Mouse (Mus musculus) Muller cell, postnatal 12 days (primary cell): ENCODE data around the gene Lemd1.
A peak's percentile ranks its signal among the peaks of the same experiment; 100 is the strongest.
"Not testable (repeated sequence)": the region's sequence is repeated elsewhere in the genome, so short reads cannot be mapped to it uniquely, and the experiment has no call there.

Source experiments
- DNase-seq: peaks from one replicate; pipeline ENCODE4 v3.0.0-alpha.2; 2015; ENCODE audit errors: inconsistent ontology term

Gene Lemd1

DNA sequence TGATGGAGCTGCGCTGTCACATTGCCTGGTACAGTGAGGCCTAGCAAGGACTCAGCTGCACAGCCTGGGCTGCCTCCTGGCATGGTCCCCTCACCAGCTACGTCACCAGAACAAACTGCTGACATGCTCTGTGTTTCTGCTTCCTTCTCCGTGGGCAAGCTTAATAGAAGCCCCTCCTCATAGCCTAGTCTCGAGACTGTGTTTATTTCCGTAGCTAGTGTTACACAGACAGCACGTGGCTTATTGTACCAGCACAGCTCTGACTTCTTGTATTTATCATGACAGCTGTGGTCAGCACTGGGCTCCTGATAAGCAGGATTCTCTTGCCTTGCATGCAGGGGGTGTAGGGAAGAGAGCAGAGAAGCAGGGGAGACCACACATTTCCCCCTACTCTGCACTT is 54.9 kb downstream of the Lemd1 start:
- no peak for DNase-seq

DNA sequence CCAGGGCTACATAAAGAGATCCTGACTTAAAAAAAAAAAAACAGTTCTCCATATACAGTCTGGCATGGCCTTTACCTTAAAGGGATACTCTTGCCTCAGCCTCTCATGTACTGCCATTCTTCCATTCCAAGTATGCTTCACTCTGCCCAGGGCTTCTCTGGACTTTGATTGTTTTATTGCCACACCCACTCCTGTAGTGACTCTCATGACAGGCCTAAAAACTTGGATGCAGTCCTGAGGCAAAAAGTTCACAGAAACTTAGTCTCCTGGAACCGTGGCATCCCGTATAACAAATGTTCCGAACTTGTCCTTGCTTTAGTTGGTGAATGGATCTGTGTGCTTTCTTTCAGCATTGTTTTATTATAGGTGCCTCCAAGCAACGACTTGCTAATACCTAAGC is 55.4 kb downstream of the Lemd1 start:
- no peak for DNase-seq

DNA sequence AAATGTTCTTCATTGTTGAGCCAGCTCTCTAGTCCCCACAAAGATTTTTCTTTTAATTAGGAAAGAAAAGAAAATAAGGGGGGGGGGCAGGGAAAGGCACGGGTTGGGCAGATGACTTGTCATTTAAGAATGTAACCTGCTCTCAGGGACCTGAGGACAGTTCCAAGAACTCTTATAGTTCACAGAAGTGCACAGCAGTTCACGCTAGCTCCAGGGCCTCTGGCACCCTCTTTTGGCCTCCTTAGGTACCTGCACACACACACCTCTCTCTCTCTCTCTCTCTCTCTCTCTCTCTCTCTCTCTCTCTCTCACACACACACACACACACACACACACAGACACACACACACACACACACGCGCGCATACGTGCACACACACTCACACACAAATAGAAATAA is 63.2 kb downstream of the Lemd1 start:
- no peak for DNase-seq

DNA sequence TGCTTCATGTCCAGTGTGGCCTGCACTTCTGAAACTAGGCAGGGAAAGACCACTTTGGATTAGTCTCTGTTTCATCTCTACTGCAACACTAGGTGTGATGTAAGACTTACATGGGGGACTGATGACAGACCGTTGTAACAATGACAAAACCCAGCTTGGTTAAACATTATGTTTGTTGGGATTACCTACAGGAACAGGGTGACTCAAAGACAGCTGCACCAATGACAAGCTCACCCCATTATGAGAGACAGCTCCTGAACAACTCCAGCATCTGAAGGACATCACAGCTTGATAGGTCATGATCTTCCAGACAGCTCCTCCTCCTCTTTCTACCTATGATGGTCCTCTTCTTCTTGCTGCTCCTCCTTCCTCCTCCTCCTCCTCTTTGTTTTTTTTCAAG is 69.1 kb downstream of the Lemd1 start:
- DNase-seq: no peak

DNA sequence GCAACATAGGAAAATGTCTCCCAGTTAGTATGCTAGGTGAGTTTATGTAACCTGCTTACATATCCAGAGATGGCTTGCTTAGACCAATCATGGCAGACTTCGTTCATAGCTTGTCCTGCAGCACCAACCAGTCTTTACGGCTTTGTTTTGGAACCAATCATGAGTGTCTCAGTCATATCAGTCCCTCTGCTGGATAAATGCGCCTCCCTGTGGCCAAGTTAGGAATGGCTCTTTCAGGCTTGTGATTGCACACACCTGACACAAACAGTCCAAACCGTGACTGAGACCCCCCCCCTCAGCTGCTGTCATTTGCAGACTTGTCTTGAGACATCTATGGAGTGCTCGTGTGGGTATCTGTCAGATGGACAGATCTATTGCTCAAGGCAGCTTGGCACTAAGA is 69.8 kb downstream of the Lemd1 start:
- DNase-seq: no peak

DNA sequence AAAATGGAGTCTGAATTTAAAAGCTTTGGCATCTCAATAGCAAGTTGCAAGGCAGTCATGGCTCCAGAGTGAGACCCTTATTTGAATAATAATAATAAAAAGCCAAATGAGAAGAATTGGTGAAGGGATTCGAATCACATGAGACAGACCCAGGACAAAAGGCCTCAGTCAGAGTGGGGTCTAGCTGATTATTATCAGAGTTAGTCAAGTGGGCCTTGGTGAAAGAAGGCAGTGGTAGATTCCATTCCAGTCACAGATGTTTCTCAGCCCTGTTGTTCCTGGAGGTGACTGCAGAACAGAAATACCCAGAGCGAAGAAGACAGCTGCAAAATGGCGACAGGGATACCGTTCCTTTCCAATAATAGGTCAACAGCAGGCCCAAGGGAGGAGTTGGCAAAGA is 72.4 kb downstream of the Lemd1 start:
- DNase-seq: no peak

DNA sequence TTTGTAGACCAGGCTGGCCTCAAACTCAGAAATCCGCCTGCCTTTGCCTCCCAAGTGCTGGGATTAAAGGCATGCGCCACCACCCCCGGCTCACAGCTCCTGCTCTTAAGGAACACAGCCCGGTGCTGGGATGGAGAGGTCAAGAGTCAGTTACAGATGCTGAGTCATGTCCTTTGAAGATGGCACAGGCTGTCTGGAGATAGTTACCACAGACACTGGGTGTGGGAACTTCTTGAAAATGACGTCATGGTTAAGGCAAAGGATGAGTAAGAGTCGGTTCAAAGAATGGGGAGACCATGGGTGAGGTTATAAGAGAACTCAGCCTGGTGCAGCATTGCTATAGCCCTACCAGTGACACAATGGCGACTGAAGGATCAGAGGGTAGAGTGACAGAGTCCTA is 73.3 kb downstream of the Lemd1 start:
- peak; percentile 14 for DNase-seq

DNA sequence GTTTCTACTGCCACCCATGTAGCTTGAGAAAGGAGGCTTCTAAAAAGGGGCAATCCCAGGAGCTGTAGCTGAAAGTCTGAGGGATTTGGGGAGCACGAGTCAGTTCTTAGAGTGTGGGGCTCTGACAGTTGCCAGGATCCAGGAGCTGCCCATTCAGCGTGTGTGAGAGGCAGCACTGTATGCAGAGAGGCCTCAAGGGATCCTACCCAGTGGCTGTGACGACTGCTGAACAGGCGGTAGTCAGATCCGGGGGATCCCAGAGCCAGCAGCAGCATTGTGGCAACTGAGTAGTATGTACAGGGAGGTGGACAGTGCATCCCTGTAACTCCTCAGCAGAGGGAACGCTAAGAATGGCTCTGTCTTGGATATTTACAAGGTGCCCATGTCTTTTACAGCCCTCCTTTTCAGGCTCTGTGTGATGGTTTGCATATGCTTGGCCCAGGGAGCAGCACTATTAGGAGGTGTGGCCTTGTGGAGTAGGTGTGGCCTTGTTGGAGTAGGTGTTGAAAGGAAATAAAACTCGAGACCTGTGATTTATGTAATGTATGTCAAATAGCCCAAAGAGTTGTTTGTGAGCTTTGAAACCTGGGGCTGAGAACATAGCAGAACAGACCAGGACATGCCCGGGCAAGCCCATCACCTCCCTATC is 74.1 kb downstream of the Lemd1 start:
- no peak for DNase-seq

DNA sequence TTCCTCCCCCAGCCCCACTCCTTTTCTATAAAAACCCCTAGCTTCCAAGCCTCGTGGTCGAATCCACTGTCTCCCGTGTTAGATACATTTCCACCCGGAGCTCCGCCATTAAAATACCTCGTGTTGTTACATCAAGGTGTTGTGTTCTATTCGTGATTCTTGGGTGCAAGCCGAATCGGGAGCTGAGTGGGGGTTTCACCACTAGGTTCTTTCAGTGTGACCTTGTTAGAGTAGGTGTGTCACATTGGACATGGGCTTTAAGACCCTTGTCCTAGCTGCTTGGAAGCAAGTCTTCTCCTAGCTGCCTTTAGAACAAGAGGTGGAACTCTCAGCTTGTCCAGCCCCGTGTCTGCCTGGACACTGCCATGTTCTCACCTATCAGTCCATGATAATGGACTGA is 74.7 kb downstream of the Lemd1 start:
- DNase-seq: no peak

DNA sequence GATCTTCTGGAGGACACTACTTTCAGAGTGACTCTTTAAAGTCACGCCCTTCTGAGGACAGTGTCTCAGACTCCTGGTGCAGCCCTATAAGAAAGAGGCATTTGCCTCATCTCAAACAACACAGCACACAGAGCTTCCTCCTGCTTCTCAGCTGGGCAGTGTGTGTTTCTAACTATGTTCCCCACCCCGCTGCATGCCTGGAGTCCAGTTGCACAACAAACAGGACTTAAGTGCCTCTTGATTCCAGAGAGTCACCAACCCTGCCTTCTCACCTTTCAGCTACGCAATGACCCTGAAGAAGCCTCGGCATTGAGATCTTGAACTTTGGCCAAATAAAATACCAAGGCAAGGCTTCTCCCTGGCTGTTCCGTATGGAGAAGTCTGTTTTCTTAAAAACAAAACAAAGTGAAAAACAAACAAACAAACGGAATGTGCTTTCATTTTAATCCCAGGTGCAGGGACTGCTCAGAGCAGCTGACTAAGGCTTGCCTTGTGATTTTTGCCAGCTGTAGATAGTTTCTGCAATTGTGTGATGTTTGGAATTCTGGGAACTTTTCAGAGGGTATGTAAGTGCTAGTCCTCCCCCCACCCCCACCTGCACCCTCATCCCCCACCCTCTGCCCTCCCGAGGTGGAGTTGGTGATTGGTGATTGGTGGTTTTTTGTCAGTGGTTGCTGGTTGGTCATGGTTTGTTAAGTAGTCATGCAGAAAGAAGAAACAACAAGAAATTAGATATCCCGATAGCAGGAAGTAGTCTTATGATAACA is 75.7 kb downstream of the Lemd1 start:
- DNase-seq: no peak

DNA sequence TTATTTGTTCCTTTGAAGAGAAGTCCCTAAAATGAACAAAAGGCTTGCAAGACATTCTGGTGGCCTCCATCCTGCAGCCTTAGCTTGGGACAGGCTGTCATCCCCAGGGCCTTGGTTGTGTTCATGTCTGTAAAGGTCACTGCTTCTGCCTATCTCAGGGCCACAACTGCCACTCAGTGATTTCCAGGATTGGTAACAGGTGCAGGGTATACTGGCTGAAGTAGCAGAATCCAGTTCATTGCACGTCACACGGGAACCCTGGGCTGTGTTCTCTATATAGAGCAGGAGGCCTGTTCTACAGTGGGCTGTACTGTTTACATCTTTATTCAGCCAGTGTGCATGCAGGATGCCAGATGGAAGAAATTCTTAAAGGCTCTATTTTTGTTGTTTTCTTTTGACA is 76.7 kb downstream of the Lemd1 start:
- DNase-seq: no peak

DNA sequence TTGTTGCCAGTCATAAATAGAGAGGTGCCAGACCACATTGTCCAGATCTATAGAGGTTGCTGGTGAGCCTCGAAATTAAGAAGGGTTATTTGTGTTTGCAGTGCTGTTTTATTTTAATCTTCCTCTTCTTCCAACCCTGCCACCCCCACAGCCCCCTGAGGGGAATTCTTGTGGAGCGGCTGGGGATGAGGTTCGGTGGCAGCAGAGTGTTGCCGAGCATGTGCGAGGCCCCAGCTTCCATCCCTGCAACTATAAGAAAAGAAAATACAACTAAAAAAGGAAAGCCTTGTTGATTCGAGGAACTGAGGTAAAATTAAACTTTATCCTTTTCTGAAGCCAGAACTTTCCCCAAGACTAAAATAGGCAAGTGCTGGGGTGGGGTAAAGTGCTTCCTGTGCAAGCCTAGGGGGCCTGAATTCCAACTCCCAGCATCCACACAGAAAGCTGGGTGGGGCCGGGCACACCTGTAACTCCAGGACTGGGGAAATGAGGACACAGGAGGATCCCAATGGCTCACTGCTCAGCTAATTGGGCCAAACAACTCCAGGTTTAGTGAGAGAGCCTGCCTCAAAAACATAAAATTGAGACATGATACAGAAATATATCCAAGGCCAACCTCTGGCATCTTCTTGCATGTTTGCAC is 77.3 kb downstream of the Lemd1 start:
- DNase-seq: no peak

DNA sequence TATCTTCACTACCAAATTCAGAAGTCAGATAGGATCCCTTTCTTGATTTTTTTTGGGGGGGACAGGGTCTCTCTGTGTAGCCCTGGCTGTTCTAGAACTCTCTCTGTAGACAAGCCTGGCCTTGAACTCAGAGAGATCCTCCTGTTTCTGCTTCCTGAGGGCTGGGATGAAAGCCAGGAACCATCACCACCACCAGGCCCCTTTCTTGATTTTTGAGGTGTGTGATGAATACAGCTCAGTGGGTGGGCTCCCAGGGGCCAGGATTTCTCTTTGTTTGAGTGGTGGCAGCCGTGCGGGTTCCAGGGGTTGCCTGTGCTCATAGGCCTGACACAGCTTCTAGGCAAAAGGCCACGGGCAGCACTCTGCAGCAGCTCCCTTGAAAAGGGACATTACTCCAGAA is 80.0 kb downstream of the Lemd1 start:
- no peak for DNase-seq

DNA sequence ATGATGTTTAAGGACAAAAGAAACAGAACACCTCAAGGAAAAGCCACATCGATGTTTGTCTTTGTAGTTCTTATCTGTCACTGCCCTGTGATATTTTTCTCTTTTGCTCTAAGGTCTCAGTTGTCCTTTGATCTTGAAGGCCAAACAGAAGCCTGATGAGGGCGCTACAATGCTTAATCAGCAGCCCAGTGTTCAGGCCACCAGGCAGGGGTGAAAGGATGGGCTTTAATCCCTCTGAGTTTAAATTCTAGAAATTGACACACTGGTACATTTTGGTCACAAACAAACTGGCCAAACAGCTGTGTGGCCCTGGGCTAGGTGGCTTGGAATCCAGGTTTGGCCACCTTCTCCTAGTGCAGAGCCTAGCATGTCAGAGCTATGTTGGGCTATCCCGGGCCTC is 85.5 kb downstream of the Lemd1 start:
- DNase-seq: no peak

DNA sequence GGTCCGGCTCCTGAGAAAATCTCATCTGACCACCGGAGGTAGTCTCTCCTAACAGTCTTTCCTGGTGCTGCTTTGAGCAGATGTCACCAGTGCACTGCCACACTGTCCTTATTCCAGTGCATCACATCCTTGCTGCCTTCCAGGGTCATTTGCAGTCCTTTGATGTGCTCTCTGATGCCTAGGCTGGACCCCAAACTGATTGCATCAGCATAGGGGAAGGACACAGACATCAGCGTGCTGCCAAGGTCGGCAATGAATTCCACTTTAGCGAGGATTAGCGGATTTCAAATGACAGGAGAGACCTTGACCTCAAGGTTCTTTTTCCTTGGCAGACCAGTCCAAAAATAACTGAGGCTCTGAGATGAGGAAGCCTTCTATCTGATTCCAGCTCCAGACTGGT is 85.9 kb downstream of the Lemd1 start:
- no peak for DNase-seq

DNA sequence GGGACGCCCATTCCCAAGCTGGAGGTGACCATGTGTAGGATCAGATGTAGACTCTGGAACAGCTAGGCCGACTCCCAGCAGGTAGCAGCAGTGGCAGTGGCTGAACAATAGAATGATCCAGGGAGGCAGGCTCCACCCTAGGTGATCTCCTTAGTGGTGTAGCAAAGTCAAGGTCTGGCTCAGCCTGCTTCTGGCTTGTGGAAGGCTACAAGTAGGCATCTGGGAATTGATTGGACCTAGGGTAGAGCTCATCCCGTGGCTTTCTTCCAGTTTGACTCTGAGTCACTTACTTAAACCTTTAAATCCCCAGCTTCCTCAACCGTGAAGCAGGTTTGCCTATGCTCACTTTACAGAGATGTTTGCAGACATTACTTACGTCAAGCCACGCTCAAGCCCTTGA is 89.4 kb downstream of the Lemd1 start:
- DNase-seq: not testable (repeated sequence)

DNA sequence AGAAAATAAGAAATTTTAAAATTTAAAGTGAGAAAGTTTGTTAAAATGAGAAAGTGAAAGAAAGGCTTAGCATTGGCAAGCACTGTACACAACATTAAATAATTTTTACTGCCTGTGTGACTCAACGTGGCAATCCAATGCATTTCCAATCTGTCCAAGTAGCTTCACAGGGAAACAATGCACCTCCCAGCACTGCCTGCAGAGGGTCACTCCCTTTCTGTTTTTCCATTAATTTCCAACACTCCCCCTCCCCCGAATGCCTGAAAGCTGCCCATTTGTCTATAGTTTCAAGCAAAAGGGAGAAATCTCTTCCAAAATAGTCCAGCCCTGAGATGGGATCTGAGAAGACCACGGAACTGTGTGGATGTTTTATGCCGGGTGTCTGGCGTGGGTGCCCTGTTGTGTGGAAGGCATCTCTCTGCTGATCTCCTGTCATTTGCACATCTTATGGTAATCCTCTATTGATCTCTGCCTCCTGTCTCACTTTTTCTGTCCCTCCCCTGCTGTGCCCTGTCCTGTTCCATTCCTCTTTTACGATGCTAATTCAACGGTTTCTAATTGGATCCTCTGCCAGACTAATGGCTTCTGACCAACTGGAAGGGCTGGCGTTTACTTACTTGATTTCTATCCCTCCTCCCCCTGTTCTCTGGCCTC is 90.4 kb downstream of the Lemd1 start:
- peak; percentile 63 for DNase-seq

DNA sequence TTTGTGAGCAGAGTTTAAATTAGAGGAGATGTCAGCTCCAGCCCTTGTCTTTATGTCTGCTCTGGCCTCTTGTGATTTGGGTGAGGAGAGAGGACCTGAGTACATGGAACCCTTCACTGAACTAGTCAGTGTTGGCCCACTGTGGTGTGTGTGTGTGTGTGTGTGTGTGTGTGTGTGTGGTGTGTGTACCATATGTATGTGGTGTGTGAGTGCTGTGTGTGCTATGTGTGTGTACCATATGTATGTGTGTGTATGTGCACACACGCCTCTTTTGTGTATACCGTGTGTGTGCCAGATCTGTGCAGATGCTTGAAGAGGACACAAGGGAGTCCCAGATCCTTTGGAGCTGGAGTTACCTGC is 90.9 kb downstream of the Lemd1 start:
- DNase-seq: no peak

DNA sequence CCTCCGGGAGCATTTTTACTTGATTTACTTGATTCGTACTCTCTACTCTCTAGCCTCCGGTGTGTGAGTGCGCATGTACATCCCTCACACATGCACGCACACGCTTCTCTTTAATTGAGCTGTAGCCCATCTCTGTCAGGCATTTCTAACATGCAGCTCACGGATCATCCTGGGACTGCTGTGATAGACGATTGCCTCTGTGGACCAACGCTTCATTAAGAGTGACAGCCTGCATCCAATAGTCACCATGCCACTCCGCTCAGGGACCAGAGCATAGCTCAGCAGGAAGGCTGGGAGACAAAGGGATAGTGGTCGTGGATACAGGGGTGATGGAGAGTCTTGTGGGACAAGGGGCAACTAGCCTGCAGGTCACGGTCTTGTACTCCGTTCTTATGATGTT is 91.8 kb downstream of the Lemd1 start:
- DNase-seq: no peak

DNA sequence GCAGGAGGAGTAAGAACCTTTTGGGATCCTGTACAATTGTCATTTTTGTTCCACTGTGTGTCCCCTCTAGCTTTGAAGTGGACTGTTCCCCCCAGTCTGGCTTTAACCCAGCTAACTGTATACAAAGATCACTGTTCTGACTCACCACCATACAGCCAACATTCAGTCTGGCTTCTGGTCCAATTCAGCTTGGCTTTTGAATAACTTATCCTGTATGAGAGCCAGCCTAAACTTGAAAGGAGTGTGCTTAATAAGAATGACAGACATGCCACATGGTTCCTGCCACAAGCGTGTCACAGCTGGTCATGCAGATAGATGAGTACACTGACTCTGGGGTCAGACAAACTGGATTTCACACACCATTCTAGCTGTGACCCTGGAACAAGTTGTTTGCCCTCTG is 95.5 kb downstream of the Lemd1 start:
- DNase-seq: peak; percentile 85

DNA sequence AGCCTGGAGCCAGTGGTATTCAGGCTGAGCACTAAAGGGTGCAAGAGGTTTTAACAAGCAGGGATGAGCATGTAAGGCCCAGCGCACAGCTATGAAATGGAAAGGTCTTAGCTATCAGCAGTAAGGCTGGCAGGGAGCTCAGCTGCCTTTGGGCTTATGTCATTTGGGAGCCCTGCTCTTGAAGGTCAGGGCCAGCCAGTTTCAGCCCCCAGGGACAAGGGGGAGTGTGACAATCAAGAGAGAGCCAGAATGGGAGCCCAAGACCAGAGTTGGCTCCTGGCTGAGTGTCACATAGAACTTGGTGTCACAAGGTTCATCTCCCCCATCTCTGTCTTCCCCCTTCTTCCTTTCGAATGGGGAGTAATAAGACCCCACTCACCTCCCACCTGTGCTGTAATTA is 96.2 kb downstream of the Lemd1 start:
- peak; percentile 91 for DNase-seq

DNA sequence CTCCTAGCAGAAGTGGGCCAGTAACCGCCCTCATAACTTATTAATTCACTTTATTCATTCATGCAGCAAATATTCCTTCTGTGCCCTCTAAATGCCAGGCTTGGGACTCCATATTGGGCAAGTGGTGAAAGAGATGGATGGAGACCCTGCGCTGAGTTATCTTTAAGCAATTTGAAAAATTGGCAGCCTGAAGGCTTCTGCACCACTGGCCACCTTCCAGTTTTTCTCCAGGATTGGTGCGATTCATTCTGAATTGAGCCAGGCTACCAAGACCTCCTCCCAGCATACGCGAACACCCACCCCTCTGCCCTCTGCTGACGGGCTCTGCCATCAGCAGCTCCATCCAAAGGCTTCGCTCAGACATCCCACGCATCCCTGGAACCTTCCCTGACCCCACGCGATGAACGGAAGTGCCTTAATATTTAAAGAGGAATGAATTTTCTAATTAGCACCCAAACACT is 96.8 kb downstream of the Lemd1 start:
- DNase-seq: peak; percentile 98

DNA sequence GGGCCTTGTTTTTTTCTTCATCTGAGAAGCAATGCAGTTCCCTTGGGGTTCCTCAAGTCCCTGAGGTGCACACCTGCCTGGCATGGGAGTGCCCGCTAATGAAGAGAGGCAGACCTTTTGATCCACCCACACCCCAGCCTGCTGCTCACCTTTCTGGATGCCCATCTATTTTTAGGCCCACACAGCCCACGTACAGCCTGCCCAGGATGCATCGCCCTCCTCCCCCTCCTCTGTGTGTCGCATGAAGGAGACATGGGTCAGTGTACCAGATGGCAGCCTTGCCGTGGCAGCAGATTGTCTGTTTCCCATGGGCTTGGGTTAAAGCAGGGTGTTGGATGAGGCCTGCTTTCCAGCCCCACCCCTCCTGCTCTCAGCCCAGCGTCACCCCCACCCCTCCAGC is 98.7 kb downstream of the Lemd1 start:
- no peak for DNase-seq
